Mouse (Mus musculus): ENCODE data around the gene Pitpna.

DNA sequence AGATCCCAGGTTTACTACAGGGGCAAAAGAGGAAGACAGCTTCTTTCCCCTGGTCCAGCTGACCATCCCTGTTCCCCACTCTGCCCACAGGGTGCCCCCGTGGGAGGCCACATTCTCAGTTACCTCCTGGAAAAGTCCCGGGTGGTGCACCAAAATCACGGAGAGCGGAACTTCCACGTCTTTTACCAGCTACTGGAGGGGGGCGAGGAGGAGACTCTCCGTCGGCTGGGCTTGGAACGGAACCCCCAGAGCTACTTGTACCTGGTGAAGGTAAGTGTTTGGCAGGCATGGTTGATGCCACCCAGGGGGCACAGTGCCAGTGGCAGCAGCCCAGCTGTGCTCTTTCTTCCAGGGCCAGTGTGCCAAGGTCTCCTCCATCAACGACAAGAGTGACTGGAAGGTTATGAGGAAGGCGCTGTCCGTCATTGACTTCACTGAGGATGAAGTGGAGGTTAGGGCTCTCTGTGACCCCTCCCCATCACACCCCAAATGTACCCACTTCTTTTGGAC lies 72.2 kb downstream of the Pitpna start:
- TF ChIP-seq CTCF (IDR thresholded peaks at IDR 0.05; ENCODE audit: control insufficient read depth, insufficient read depth, low read length) (no peak), POLR2A (IDR thresholded peaks at IDR 0.05; ENCODE audit: borderline replicate concordance, control insufficient read depth, low read depth, low read length) (no peak)

Data from bone marrow, adult 2 months (tissue).